Mouse (Mus musculus): Measurements from ENCODE around the gene Pnpla7. TPM values are rescaled to one million over a fixed set of nuclear protein-coding genes. Genes with fewer than 3 reads are reported as not detected.

The Pnpla7 gene
- polyA plus RNA-seq, 1 experiment: 20.1 TPM

DNA sequence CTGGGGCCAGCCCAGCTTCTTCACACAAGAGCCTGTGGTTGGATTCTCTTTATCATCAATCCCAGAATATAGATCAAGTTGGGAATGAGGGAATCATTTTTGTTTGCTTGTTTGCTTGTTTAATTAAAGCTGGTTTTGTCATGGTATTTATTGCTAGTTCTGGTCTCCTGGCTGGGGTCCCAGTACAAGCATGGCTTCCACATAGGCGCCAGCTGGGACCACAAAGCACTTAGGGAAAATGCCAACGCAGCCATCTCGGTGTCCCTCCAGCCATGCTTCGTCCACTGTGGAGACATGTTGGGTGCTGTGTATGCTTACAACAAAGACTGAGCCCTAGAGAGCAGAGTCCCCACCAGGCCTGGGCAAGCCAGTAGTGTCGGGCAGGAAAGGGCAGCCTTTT lies 109.7 kb downstream of the Pnpla7 start:
- H3K4me1 ChIP-seq (ENCODE audit: control insufficient read depth, insufficient read depth, low read length): no peaks in the 10 kb centered on the region
- TF ChIP-seq CTCF (IDR thresholded peaks at IDR 0.05; ENCODE audit: extremely low read depth, insufficient read depth, low read length): no peak
- no peak for TF ChIP-seq POLR2A (IDR thresholded peaks at IDR 0.05; ENCODE audit: extremely low read depth, insufficient read depth, low read length)
- no peak overlapping the region for H3K27ac ChIP-seq (ENCODE audit: insufficient read depth, low read length)
- no peak overlapping the region for H3K4me3 ChIP-seq (ENCODE audit: insufficient read depth, low read length)

DNA sequence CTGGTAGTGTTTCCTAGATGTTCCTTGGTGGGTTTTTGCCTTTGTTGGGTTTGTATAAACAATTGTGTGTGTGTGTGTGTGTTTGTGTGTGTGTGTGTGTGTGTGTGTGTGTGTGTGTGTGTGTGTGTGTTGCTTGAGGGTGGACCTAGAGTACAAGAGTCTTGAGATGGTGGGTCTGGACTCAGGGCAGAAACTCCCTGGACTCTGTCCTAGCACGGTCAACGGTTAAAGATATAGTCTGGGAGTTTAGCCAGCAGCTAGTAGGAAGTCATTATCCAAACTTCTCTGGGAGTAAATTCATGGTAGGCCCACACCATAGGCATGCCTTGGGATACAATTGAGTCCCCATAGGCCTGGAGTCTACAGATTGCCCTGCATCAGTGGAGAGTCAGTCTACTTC lies 112.0 kb downstream of the Pnpla7 start:
- H3K27ac ChIP-seq (ENCODE audit: insufficient read depth, low read length): no peak overlapping the region
- TF ChIP-seq POLR2A (IDR thresholded peaks at IDR 0.05; ENCODE audit: extremely low read depth, insufficient read depth, low read length) (no peak), CTCF (IDR thresholded peaks at IDR 0.05; ENCODE audit: extremely low read depth, insufficient read depth, low read length) (no peak)
- no peak overlapping the region for H3K4me3 ChIP-seq (ENCODE audit: insufficient read depth, low read length)
- H3K4me1 ChIP-seq (ENCODE audit: control insufficient read depth, insufficient read depth, low read length): no peaks in the 10 kb centered on the region

DNA sequence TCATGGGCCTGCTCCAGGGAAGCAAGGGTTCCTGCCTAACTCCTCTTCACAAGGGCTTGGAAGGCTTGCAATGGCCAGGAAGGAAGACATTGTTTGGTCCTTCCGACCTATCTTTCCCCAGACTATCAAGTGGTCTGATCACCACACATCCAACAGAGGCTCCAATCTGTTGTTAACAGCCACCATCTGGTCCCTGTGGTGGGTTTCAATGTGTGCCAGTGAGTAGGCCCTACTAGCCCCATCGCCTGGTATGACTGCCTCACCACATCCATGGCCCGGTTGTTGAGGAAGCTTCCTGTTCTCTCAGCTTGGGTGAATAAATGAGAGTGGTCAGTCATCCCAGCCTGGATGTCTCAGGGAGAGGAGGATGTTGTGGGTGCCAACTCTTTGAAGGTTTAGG lies 112.8 kb downstream of the Pnpla7 start:
- H3K4me1 ChIP-seq (ENCODE audit: control insufficient read depth, insufficient read depth, low read length): no peaks in the 10 kb centered on the region
- TF ChIP-seq POLR2A (IDR thresholded peaks at IDR 0.05; ENCODE audit: extremely low read depth, insufficient read depth, low read length) (no peak), CTCF (IDR thresholded peaks at IDR 0.05; ENCODE audit: extremely low read depth, insufficient read depth, low read length) (no peak)
- H3K27ac ChIP-seq (ENCODE audit: insufficient read depth, low read length): no peak overlapping the region
- no peak overlapping the region for H3K4me3 ChIP-seq (ENCODE audit: insufficient read depth, low read length)

DNA sequence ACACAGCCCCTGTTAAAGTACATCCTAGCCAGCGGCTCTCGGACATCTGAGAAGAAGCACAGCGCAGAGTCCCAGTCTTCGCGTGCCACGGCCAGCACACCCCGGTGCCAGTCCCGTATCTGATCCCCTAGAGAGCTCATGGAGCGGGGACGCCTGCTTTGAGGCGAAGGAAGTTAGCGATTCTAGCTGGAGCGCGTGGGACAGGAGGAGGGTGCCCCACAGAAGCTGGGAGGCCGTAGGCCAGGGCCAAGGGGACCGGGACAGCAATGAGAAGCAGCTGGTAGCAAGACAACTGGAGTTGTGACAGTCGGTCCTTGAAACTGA lies 118.9 kb downstream of the Pnpla7 start:
- no peak overlapping the region for H3K27ac ChIP-seq (ENCODE audit: insufficient read depth, low read length)
- no peak for TF ChIP-seq CTCF (IDR thresholded peaks at IDR 0.05; ENCODE audit: extremely low read depth, insufficient read depth, low read length)
- TF ChIP-seq POLR2A (IDR thresholded peaks at IDR 0.05; ENCODE audit: extremely low read depth, insufficient read depth, low read length): no peak
- peaks cover 3% of the 10 kb centered on the region; the same call in 1 of the 2 replicates for H3K4me1 ChIP-seq (ENCODE audit: control insufficient read depth, insufficient read depth, low read length)
- H3K4me3 ChIP-seq (ENCODE audit: insufficient read depth, low read length): no peak overlapping the region

DNA sequence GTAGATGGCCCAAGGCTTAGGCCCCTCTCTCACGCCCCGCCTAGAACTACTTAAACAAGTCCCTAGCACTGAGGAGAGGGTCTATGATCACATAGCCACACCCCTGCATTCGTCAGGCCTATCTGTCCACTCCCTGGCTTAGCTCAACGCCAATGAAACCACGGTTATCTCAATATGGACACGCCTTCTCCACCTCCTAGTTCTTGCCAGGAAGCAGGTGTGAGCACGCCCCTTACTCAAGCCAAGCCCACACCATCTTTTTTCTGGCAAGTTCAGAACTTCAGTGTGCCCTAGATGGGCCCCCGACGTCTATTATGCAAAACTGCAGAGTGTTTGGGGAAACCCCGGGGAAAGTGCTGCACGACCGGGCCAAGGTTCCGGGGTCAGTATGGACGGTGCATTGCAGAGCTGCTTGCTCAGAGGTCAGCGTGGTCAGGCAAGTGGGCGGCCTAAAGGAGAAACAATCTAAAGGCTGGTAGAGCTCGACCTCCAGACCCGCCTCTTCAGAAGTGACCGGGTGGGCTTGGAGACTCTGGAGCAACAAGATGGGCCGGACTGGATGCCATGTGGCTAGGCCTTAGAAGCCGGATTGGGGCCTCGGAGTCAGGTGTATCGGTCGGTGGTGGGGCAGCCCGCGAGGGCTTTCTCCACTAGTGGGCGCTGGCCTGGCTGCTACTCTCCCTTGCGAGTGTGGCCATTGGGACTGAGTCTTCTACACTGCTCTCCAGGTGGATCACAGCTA lies 119.4 kb downstream of the Pnpla7 start, which contains the start of gene Noxa1:
Gene Noxa1, minus strand, starts transcription at position 41 of the 742 bp plus-strand sequence.
- H3K27ac ChIP-seq (ENCODE audit: insufficient read depth, low read length): no peak within 1 kb of the TSS
- H3K4me3 ChIP-seq (ENCODE audit: insufficient read depth, low read length): no peak within 1 kb of the TSS
- peaks cover 3% of the 10 kb centered on the region; the same call in 1 of the 2 replicates for H3K4me1 ChIP-seq (ENCODE audit: control insufficient read depth, insufficient read depth, low read length)
- TF ChIP-seq CTCF (IDR thresholded peaks at IDR 0.05; ENCODE audit: extremely low read depth, insufficient read depth, low read length) (no peak), POLR2A (IDR thresholded peaks at IDR 0.05; ENCODE audit: extremely low read depth, insufficient read depth, low read length) (no peak)

DNA sequence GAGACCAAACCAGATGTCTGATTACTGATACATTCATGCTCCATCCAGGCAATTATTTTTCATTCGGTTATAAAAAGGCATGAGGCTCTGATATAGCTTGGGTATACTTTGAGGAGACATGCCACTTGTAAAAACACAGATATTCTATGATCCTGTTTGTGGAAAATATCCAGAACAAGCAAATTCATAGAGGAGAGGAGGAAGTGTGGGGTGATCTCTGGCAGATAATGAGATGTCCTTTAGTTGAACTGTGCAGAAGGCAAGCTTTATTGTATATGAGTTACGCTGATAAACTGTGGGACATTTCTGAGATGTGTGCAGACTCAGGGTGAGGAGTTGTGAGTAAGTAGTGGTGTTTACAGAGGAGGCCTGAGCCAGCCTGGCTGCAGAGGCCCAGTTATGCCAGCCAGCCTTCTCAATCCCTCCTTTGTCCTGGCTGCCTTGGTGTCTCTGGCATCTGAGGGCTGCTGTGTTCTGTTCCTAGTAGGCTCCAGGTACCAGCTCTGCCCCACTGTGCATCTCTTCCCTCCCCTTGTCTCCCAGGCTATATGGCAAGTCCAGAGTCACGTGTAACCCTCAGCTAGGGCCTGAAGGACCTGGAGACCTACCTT lies 122.3 kb downstream of the Pnpla7 start:
- Histone ChIP-seq H3K4me3 (ENCODE audit: insufficient read depth, low read length) (no peak overlapping the region), H3K27ac (ENCODE audit: insufficient read depth, low read length) (0 out of 2 replicates have a peak overlapping the region, but pooled peaks have one; percentile 24), H3K4me1 (ENCODE audit: control insufficient read depth, insufficient read depth, low read length) (peaks cover 3% of the 10 kb centered on the region; the same call in 1 of the 2 replicates)
- TF ChIP-seq POLR2A (IDR thresholded peaks at IDR 0.05; ENCODE audit: extremely low read depth, insufficient read depth, low read length): no peak
- no peak for TF ChIP-seq CTCF (IDR thresholded peaks at IDR 0.05; ENCODE audit: extremely low read depth, insufficient read depth, low read length)

DNA sequence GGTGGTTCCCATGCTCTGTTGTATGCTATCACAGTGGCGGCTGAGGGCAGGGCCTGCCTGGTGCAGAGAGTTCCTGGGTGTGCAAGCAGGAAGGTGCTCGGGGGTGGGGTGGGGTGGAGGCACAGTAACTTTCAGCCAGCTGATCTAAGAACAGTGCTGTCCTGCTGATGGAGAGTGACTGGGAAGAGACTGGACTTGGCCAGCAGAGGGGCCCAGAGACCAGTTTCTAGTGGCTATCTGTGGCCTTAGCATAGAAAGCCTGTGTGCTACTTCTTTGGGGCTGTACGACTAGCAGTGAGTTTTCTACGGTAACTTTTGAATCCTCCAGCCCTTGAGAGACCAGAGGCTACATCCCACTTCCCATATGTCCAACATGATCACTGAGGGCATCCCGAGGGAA lies 123.1 kb downstream of the Pnpla7 start:
- Histone ChIP-seq H3K27ac (ENCODE audit: insufficient read depth, low read length) (no peak overlapping the region), H3K4me3 (ENCODE audit: insufficient read depth, low read length) (no peak overlapping the region), H3K4me1 (ENCODE audit: control insufficient read depth, insufficient read depth, low read length) (peaks cover 3% of the 10 kb centered on the region; the same call in 1 of the 2 replicates)
- no peak for TF ChIP-seq POLR2A (IDR thresholded peaks at IDR 0.05; ENCODE audit: extremely low read depth, insufficient read depth, low read length)
- TF ChIP-seq CTCF (IDR thresholded peaks at IDR 0.05; ENCODE audit: extremely low read depth, insufficient read depth, low read length): peak; percentile 59

DNA sequence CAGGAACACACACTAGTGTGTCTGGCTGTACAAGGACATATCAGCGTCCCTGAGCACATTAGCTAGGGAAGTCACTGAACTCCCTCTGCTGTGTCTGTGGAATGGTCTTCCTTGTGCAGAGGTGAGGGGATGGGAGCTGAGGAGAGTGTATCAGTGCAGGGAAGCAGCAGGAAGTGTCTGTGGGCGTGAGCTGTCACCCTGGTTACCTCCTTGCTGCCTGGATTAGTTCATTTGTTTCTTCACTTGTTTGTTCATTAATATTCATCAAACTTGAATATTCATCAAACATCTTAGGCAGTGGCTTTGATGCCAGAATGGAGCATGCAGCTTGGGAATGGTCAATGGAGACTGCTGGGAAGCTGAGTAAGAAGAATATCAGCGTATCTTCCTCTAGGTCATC lies 123.9 kb downstream of the Pnpla7 start:
- H3K27ac ChIP-seq (ENCODE audit: insufficient read depth, low read length): no peak overlapping the region

More for the DNA sequence above, 123.9 kb downstream of the Pnpla7 start:
- Histone ChIP-seq H3K4me3 (ENCODE audit: insufficient read depth, low read length) (no peak overlapping the region), H3K4me1 (ENCODE audit: control insufficient read depth, insufficient read depth, low read length) (peaks cover 3% of the 10 kb centered on the region; the same call in 1 of the 2 replicates)
- TF ChIP-seq POLR2A (IDR thresholded peaks at IDR 0.05; ENCODE audit: extremely low read depth, insufficient read depth, low read length): no peak
- TF ChIP-seq CTCF (IDR thresholded peaks at IDR 0.05; ENCODE audit: extremely low read depth, insufficient read depth, low read length): no peak

Other genes starting within 250 kb of the Pnpla7 start
- gene Cacna1b, start 212.9 kb upstream of the Pnpla7 start, polyA plus RNA-seq (2012; rRNA removed): 60.0 and 66.4 TPM in 2 replicates
- gene Ehmt1, start 56.4 kb upstream of the Pnpla7 start, polyA plus RNA-seq (2012; rRNA removed): 52.6 and 57.5 TPM in 2 replicates
- 40.4 and 47.4 TPM in 2 replicates for gene Arrdc1, start 40.8 kb upstream of the Pnpla7 start, polyA plus RNA-seq (2012; rRNA removed)
- gene Zmynd19, start 26.2 kb upstream of the Pnpla7 start, polyA plus RNA-seq (2012; rRNA removed): 21.4 and 21.6 TPM in 2 replicates
- 34.6 and 37.3 TPM in 2 replicates for gene Dph7, start 13.6 kb upstream of the Pnpla7 start, polyA plus RNA-seq (2012; rRNA removed)
- gene Mrpl41, start 935 bp upstream of the Pnpla7 start, polyA plus RNA-seq (2012; rRNA removed): 137 TPM in 2 replicates
- 724 and 838 TPM in 2 replicates for gene Nsmf, start 78.3 kb downstream of the Pnpla7 start, polyA plus RNA-seq (2012; rRNA removed)
- gene Entpd8, start 104.3 kb downstream of the Pnpla7 start, polyA plus RNA-seq (2012; rRNA removed): not detected in 2 replicates
- not detected in 2 replicates for gene Noxa1, start 119.1 kb downstream of the Pnpla7 start, polyA plus RNA-seq (2012; rRNA removed)
- 22.1 and 24.2 TPM in 2 replicates for gene Nrarp, start 204.7 kb downstream of the Pnpla7 start, polyA plus RNA-seq (2012; rRNA removed)
- gene Tor4a, start 220.9 kb downstream of the Pnpla7 start, polyA plus RNA-seq (2012; rRNA removed): 2.5 TPM in 2 replicates
- gene Nelfb, start 235.5 kb downstream of the Pnpla7 start, polyA plus RNA-seq (2012; rRNA removed): 52.0 and 57.5 TPM in 2 replicates
- gene Stpg3, start 238.6 kb downstream of the Pnpla7 start, polyA plus RNA-seq (2012; rRNA removed): 0.11 TPM in 1 of 2 replicates, not detected in the other
- gene Fam166a, start 242.7 kb downstream of the Pnpla7 start, polyA plus RNA-seq (2012; rRNA removed): 0.19 and 0.21 TPM in 2 replicates
- 527 and 537 TPM in 2 replicates for gene Tubb4b, start 248.7 kb downstream of the Pnpla7 start, polyA plus RNA-seq (2012; rRNA removed)